Mouse (Mus musculus) mature B cell (primary cell): Measurements from ENCODE around the gene Lmo2.
"Not testable (repeated sequence)": the region's sequence is repeated elsewhere in the genome, so short reads cannot be mapped to it uniquely, and the experiment has no call there.

Source experiments
- in situ Hi-C: fragments of 300-500 bp; cut with MboI; formaldehyde crosslinking; loops from 2 replicates; pipeline ENCODE4 v1.14.3; 2019

Gene Lmo2

GRCm38 (mm10) chr2:103977216-103977615, 19.4 kb downstream of the Lmo2 start:
- in situ Hi-C loops = loop anchor here (25.0 kb wide), 1 partner anchor 415 kb away; the partner anchor contains the start of gene Abtb2

- in situ Hi-C loops = loop anchor here (25.0 kb wide), 1 partner anchor 415 kb away; the partner anchor contains the start of gene Abtb2
Observed at GRCm38 (mm10) chr2:103977716-103978115, 19.9 kb downstream of the Lmo2 start.

DNA sequence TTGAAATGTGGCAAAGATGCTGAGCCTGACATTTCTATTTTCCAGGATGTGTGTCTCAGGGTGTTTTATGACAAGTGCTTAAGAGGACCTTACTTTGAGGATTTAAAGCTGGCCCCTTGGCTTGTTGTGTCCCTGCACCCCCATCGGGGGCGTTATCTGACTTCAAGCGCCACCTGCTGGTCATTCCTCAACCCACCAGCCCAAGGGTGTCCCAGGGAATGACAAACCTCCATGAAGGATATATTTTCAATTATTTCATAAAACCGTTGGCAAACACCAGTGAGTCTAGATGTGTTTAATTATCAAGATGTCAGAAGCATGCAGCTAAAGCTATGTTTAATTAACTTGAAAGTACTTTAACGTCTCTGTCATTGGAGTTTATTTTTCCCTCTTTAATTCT, 24.5 kb downstream of the Lmo2 start:
- in situ Hi-C loops = loop anchor here (5.0 to 25.0 kb wide), 2 partner anchors 110 to 420 kb away; partner anchors contain the start of gene Abtb2

- in situ Hi-C loops = loop anchor here (5.0 to 25.0 kb wide), 2 partner anchors 111 to 421 kb away; partner anchors contain the start of gene Abtb2
Observed at GRCm38 (mm10) chr2:103983146-103983545, 25.4 kb downstream of the Lmo2 start.

DNA sequence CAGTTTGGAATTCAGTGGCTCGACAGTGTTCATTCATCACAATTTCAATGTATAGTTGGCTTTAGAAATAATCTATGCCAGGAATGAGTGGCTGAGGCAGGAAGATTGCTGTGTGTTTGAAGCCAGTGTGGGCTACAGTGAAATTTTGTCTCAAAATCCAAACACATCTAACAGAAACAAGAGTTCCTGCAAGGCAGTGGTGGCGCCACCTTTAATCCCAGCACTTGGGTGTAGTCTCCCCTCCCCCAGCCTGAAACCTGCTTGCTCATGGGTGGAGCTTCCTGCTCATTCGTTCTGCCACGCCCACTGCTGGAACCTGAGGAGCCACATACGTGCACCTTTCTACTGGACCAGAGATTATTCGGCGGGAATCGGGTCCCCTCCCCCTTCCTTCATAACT, 29.8 kb downstream of the Lmo2 start:
- in situ Hi-C loops = loop anchor here (25.0 kb wide), 1 partner anchor 425 kb away; the partner anchor contains the start of gene Abtb2

DNA sequence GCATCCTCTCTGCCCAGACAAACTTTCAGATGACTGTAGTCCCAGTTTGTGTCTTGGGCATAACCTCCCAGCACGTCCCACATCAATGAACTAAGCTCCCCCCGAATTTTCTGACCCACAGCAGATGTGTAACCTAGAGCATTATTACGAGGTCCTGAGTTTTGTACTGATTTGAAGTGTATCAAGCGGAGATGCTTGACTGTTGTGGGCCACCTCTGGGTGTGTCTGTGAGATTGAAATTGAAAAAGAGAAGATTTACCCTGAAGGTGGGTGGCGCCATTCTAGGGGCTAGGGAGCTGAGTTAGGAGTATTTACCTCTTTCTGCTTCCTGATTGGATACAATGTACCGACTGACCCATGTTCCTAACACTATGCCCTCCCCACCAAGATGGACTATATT, 31.9 kb downstream of the Lmo2 start:
- in situ Hi-C loops = loop anchor here (25.0 kb wide), 1 partner anchor 427 kb away; the partner anchor contains the start of gene Abtb2

DNA sequence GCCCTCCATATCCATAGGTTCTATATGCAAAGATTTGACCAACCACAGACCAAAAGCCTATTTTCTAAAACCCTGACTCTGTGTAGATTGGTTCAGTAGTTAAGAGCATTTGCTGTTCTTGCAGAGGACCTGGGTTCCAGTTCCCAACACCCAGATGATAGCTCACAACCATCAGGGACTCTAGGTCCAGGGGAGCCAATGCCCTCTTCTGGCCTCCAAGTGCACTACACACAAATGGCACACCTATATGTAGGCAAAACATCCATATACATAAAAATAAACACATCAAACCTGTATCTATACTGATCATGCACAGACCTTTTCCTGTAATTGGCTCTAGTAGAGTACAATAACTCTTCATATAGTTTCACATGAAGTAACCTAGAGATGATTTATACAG, 33.5 kb downstream of the Lmo2 start:
- in situ Hi-C loops = loop anchor here (25.0 kb wide), 1 partner anchor 429 kb away; the partner anchor contains the start of gene Abtb2

- in situ Hi-C loops = loop anchor here (25.0 kb wide), 1 partner anchor 430 kb away; the partner anchor contains the start of gene Abtb2
Observed at GRCm38 (mm10) chr2:103992162-103992561, 34.4 kb downstream of the Lmo2 start.

DNA sequence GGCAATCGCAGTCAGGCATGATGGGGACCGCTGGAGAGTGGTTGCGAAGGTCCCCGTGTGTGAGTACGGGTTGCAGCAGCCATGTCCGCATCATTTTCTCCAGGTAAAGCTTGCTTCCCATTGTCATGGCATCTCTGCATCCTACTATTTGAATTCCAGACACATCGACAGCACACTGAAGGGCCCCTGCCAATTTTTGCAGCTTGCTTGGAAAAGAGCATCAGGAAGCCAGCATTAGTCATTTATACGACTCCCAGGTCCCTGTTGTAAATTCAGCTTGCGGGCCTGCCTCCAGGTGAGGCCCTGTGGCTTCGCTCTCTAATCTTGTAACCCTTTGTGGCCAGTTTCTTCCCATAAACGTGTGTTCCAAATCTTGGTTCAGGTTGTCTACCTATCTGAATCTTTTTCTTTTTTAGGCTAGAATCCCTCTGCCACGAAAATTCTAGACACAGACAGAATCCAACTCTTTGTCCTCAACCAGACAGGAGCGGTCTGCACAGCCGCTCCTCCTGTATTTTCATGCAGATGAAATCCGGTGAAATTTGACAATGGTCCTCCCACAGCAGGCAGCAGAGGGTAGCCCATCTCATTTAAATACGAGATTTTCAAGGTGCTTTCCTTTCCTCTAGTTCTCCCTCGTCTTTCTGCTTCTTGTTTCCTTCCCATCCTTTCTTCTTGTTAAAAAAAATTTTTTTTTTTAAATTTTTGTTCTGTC, 35.0 kb downstream of the Lmo2 start:
- in situ Hi-C loops = loop anchor here (25.0 kb wide), 1 partner anchor 430 kb away; the partner anchor contains the start of gene Abtb2

DNA sequence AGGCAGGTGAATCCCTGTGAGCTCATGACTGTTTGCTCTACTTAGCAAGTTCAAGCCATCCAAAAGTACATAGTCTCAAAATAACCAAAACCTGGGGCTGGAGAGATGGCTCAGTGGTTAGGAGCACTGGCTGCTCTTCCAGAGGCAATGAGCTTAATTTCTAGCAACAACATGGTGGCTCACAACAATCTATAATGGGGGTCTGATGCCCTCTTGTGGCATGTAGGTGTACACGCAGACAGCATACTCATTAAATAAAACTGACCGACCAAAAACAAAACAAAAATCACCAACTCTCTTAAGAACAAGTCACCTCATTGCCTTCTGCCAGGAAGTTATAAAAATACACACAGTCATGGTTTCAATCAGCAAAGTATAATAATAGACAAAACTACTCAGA, 43.3 kb downstream of the Lmo2 start:
- in situ Hi-C loops = no loop called here

GRCm38 (mm10) chr2:104001861-104002260, 44.1 kb downstream of the Lmo2 start:
- in situ Hi-C loops = no loop called here

- in situ Hi-C loops = no loop called here
Observed at GRCm38 (mm10) chr2:104002711-104003413, 45.1 kb downstream of the Lmo2 start.

DNA sequence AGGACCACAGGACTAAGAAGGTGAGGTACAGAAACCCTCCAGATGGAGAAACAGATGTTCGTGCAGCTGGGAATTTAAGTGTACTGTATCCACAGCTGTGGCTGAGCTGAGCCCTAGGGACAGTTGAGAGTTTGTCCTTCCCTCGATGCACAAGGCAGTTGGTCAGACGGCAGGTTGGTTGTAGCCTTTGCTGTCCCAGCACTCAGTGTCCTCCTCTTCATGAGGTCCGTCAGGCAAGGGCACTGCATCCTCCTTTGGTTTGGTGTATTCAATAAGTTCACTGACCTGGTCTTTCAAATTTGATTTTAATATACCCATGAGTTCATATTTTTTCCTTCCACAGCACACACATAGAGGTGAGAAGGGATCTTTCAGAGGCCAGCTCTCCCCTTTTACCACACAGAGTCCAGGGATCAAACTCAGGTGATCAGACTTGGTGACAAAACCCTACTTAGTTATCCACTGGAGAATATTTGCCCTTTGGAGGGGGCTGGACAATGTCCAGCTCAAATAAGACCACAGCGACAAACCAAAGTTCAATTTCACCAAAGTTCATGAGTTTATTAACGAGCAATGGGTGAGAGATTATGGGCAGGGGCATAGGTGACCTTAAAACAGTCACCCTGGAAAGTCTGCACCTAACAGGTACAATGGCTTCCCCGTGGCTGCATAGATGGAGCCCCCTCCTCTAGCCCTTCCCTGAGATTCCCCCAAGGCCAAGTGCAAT, 50.2 kb downstream of the Lmo2 start:
- in situ Hi-C loops = no loop called here

DNA sequence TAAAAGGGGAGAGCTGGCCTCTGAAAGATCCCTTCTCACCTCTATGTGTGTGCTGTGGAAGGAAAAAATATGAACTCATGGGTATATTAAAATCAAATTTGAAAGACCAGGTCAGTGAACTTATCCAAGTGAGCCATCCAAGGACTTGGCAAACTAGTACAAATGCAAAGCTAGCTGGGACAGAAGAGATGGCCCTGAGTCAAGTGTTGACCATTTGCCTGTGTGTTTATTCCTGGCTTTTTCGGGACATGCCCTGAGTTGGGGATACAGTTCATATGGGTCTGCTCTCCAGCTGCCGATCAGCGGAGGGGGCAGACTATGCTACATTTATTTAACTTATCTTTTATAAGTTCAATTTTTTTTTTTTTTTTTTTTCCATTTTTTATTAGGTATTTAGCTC, 51.1 kb downstream of the Lmo2 start:
- in situ Hi-C loops = not testable (repeated sequence)

GRCm38 (mm10) chr2:104023096-104023495, 65.3 kb downstream of the Lmo2 start:
- in situ Hi-C loops = no loop called here

DNA sequence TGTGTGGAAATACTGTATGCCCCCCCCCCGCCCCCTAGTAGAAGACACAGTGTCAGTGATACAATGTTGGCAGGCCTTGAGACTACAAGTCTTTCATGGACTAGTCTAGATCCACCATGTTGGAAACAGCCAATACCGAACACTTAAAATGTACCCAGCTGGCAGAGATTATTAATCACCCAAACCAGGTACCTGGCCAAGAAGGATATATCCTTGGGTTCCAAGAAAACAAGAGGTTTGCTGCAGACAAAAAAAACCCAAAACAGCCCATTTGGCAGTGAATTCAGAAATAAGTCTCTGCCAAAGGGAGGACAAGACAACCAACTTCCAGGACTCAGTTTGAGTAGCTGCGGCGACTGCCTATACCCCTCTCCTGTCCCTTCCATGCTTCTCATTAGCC, 66.9 kb downstream of the Lmo2 start:
- in situ Hi-C loops = no loop called here

- in situ Hi-C loops = no loop called here
Observed at GRCm38 (mm10) chr2:104027458-104028138, 69.8 kb downstream of the Lmo2 start, which contains the start of gene Fbxo3. TSS of gene Fbxo3 (plus strand) at chr2:104027721.

DNA sequence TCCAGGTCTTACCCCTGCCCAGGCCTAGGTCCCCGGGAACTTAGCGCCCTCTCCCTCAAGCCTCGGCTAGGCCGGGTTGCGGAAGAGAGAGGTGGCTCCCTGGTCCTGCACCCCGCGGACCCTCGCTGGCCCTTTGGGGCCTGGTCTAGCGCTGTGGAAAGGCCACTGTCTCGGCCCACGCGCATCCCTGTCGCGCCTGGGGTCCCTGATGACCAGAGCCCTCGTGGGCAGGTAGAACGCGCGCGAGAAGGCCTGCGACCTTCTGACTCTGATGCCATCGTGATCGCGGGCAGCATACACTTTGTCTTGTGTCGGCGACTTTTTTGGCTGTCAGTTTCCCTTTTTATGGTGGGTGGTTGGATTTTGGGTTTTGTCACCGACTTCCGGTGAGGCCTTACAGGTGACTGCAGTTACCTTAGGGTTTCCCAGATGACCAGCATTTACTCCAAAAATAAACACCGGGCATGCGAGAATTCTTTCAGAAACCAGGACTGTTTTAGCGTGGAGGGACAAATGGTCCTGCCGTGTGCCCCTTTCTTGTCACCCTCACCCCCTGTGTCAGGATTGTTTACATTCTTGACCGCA, 70.4 kb downstream of the Lmo2 start, which contains the start of gene 4931422A03Rik:
Gene 4931422A03Rik (minus strand): TSS at position 223 of the 585 bp plus-strand sequence.
- in situ Hi-C loops = no loop called here

GRCm38 (mm10) chr2:104029074-104029473, 71.3 kb downstream of the Lmo2 start:
- in situ Hi-C loops = no loop called here

DNA sequence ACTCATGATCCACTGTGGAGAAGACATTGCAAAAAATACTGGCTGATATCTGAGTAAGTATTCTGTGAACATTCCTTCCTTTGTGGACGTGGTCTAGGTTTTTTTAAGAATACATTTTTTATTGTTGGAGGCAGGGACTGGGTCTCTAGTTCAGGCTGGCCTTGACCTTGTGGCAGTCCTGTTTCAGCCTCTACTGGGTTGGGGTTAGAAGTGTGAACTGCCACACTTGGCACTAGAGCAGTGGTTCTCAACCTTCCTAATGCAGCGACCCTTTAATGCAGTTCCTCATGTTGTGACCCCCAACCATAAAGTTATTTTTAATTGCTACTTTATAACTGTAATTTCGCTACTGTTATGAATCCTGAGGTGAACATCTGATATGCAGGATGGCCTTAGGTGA, 72.6 kb downstream of the Lmo2 start:
- in situ Hi-C loops = no loop called here
